8 mouse cellular contexts compared by ENCODE assay signal in the genomic region with DNA sequence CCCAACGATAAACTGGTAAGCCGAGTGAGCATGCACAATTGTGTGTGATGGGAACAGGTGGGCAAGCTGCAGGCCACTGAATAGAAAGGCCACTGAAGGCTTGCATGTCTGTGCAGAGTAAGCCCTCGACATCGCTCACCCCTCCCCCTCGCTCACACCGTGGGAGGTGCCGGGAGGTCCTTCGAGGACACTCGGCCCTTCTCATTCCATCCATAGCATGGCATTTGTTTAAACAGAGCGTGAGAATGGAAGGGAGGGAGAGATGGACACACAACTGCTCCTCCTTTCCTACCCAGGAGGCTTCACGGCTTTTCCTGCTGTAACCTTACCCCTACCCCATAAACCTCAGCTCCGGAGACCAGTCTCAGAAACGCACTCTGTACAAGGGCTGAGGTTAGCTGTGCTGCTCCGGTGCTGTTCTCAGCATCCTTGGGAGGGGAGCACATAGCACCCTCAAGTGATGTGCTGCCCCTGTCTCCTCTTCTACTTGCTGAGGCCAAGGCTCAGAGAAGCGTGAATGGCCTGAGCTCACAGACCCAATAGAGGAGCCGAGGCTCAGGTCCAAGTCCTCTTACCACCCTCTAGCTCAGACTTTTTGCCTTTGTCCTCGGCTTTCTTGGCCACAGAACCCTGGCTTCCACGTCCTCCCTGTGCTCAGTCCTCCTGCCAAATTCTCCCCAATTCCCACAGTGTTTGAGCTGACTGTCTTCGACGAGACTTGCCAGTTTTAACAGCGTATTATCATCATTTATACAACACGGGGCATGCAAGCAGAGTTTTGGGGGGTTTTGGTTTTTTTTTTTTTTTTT. TPM values are rescaled to one million over a fixed set of nuclear protein-coding genes. Genes with fewer than 3 reads are reported as not detected.
DNase-seq lines count a peak whose midpoint lies in the region; ATAC-seq and TF ChIP-seq lines count a peak whose summit lies in the region.

No protein-coding gene starts in this region.

- H3K27me3 ChIP-seq in midbrain, embryonic 14.5 days (ENCODE audit: control insufficient read depth, insufficient read depth, low read length), result no peaks in the 10 kb centered on the region
- H3K27me3 ChIP-seq in midbrain, embryonic 13.5 days, result no peaks in the 10 kb centered on the region
- no peaks in the 10 kb centered on the region for H3K27me3 ChIP-seq in lung, embryonic 14.5 days (ENCODE audit: insufficient read depth, low read length)

- H3K9ac ChIP-seq in midbrain, embryonic 14.5 days (replicated peaks; ENCODE audit: low read length), result no peak overlapping the region
- H3K9ac ChIP-seq in midbrain, embryonic 13.5 days (replicated peaks), result no peak overlapping the region
- H3K9ac ChIP-seq in lung, embryonic 14.5 days, result no peak overlapping the region

- ATAC-seq in midbrain, embryonic 14.5 days (ENCODE audit: low FRiP score, low TSS enrichment), result no peak; the same call in 1 of the 2 replicates
- ATAC-seq in midbrain, embryonic 13.5 days, result no peak
- peak; percentile 52 for ATAC-seq in lung, embryonic 14.5 days (ENCODE audit: insufficient read depth)

- no peak overlapping the region for H3K27ac ChIP-seq in midbrain, embryonic 14.5 days (replicated peaks; ENCODE audit: low read depth, low read length)
- no peak overlapping the region for H3K27ac ChIP-seq in midbrain, embryonic 13.5 days
- H3K27ac ChIP-seq in lung, embryonic 14.5 days (ENCODE audit: low read depth), result no peak overlapping the region

- no peaks in the 10 kb centered on the region for H3K36me3 ChIP-seq in midbrain, embryonic 14.5 days (ENCODE audit: control insufficient read depth, insufficient read depth, low read length)
- H3K36me3 ChIP-seq in midbrain, embryonic 13.5 days, result no peaks in the 10 kb centered on the region
- H3K36me3 ChIP-seq in lung, embryonic 14.5 days (ENCODE audit: insufficient read depth), result no peaks in the 10 kb centered on the region

- no peaks in the 10 kb centered on the region for H3K9me3 ChIP-seq in midbrain, embryonic 14.5 days (ENCODE audit: control insufficient read depth, low read length)
- no peaks in the 10 kb centered on the region for H3K9me3 ChIP-seq in midbrain, embryonic 13.5 days
- H3K9me3 ChIP-seq in lung, embryonic 14.5 days (ENCODE audit: low read depth, low read length), result no peaks in the 10 kb centered on the region

- H3K4me2 ChIP-seq in midbrain, embryonic 14.5 days (ENCODE audit: low read length), result no peak overlapping the region
- no peak overlapping the region for H3K4me2 ChIP-seq in midbrain, embryonic 13.5 days (replicated peaks)
- H3K4me2 ChIP-seq in lung, embryonic 14.5 days, result peak overlapping the region; percentile 39

- H3K4me1 ChIP-seq in midbrain, embryonic 14.5 days (ENCODE audit: control insufficient read depth, insufficient read depth, low read length), result no peaks in the 10 kb centered on the region
- no peaks in the 10 kb centered on the region for H3K4me1 ChIP-seq in midbrain, embryonic 13.5 days (replicated peaks)
- H3K4me1 ChIP-seq in lung, embryonic 14.5 days (ENCODE audit: insufficient read depth), result 0 out of 2 replicates have a peak, but pooled peaks cover 2% of the 10 kb centered on the region

- DNase-seq in adrenal gland, postnatal 14 days, result peak; percentile 41
- DNase-seq in adrenal gland, postnatal 25 days, result no peak
- peak; percentile 14 for DNase-seq in midbrain, embryonic 14.5 days
- peak; percentile 55 for DNase-seq in gastrocnemius, postnatal 10 days
- DNase-seq in lung, embryonic 14.5 days, result peak; percentile 34
- no peak for DNase-seq in thymus, postnatal 14 days
- DNase-seq in thymus, postnatal 4 days, result no peak

- WGBS in midbrain, embryonic 14.5 days, result 68% methylated on average over 22 of the region's 22 CpGs
- 69% methylated on average over 22 of the region's 22 CpGs for WGBS in midbrain, embryonic 13.5 days
- 23% methylated on average over 22 of the region's 22 CpGs for WGBS in lung, embryonic 14.5 days

- H3K4me3 ChIP-seq in midbrain, embryonic 14.5 days (replicated peaks; ENCODE audit: low read depth, low read length), result no peak overlapping the region
- H3K4me3 ChIP-seq in midbrain, embryonic 13.5 days (replicated peaks), result no peak overlapping the region
- H3K4me3 ChIP-seq in lung, embryonic 14.5 days (ENCODE audit: low read depth, low read length), result no peak overlapping the region

- no peak for TF ChIP-seq CTCF in lung, embryonic 14.5 days (IDR thresholded peaks at IDR 0.05; ENCODE audit: low read depth)

RNA-seq across cellular contexts. Expression of a gene that starts 33.8 kb away (rescaled TPM):
- 39.4 and 51.0 TPM in 2 replicates for total RNA-seq in adrenal gland, postnatal 14 days (2021)
- 36.2 and 47.5 TPM in 2 replicates for total RNA-seq in adrenal gland, postnatal 25 days (2021)
- 65.9 and 68.5 TPM in 2 replicates for polyA plus RNA-seq in midbrain, embryonic 14.5 days (2014; fragmentation: Nextera tagmentation; extraction: Ambion mirVana)
- polyA plus RNA-seq in midbrain, embryonic 13.5 days (2015; fragmentation: Nextera tagmentation; extraction: Ambion mirVana), result 35.4 and 37.4 TPM in 2 replicates
- 10 to 100 TPM; 77.1 to 89.4 TPM for total RNA-seq in gastrocnemius, postnatal 10 days (2021)
- polyA plus RNA-seq in lung, embryonic 14.5 days (2014; fragmentation: Nextera tagmentation; extraction: Ambion mirVana), result 5.5 and 5.7 TPM in 2 replicates

Comparison
In these comparisons a context has a peak if more than half of its experiments do, and no peak if none do; other contexts are left out.
1. DNase-seq: peak in adrenal gland, postnatal 14 days (single experiment), midbrain, embryonic 14.5 days (single experiment), gastrocnemius, postnatal 10 days (single experiment) and lung, embryonic 14.5 days (single experiment); none in adrenal gland, postnatal 25 days (single experiment), thymus, postnatal 14 days (single experiment) and thymus, postnatal 4 days (single experiment).